Mouse (Mus musculus) retina, adult 2 months (tissue): Measurements from ENCODE around the gene Axin1.

Experiments
- DNase-seq: peaks from one replicate; pipeline ENCODE4 v3.0.0-alpha.2; 2012; ENCODE audit warnings: low read depth, low spot score

Gene Axin1

DNA sequence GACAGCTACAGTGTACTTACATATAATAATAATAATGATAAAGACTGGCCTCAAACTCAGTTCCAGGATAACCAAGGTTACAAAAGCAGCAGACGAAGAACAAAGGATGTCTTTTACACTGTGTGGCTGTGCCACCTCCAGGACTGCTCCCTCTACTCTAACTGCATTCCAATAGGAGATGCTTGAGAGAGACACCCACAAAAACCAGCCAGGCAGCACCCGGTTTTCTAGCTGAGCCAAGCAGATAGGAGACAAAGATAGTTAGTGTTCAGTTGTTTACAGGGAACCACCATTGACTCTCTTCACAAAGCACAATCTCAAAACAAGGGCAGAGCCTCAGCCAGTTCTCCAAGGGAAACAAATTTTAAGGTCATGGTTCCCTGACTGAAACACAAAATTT is 101.1 kb downstream of the Axin1 start:
- no peak for DNase-seq

DNA sequence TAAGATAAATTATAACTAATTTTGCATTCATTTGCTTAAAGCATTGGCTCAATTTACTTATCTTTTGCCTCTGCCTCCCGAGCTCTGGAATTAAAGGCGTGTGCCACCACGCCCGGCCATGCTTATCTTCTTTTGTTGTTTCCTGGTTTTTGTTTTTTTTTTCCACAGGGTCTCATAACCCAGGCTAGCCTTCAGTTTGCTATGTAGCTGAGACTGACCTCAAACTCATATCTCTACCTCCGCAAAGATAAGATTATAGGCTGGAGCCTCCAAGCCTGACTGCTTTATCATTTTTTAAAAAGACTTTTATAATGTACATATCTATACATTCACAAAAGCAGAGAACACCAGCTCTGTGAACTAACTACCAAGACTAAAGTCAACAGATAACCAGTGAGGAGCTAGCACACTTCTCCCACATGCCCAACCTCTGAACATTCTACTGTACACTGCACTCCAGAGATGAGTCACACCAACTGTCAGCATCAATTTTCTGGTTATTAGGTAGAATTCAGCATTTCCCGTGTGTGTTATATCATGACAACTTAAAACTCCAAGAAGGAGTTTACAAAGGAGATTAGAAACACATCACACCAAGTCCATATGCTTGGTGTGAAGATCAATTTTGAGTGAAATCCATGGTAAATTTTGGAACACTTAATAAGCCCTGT is 101.8 kb downstream of the Axin1 start:
- no peak for DNase-seq

DNA sequence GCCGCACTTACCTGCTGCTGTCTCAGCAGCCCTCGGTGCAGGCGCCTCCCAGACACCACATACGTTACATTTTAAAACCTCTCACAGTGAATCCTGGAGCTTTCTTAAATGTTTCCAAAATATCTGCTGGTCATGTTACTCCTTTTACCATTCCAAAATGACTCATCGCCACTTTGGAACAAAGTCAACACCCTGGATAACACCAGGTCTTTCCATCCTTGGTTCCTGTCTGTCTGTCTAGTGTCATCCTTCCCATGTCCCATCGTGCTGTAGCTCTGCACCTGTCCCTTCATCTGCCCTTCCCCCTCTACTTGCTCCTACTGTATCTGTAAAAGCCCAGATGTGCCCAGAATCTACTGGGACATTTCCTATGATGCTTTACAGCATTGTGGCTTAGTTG is 102.5 kb downstream of the Axin1 start:
- DNase-seq = no peak

DNA sequence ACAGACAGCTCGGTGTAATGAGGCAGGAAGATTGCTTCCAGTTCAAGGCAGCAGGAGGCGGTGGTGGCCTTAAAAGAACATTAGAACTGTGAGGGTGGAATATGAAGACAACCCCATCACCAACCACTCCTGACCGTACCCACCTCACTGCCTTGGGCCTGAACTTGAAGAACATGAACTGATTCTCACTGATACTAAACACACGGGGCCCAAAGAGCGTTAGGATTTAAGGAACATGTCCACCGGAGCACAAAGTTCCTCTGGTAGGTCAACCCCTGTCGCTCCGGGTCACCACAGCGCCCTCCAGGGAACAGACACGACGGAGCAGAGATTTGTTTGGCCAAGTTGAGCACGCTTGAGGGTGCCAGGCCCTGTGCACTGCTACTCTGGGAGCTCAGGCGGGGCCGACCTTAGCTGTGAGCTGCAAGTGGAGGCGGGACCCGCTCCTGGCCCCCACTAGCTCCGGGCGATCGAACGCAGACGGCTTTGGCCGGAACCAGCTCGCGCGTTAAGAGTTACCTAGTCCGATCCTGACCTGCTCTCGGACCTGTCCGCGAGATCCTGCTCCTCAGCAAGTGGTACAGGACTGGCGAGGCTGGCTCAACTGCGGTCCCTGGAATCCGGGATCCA is 105.1 kb downstream of the Axin1 start:
- peak; percentile 38 for DNase-seq

DNA sequence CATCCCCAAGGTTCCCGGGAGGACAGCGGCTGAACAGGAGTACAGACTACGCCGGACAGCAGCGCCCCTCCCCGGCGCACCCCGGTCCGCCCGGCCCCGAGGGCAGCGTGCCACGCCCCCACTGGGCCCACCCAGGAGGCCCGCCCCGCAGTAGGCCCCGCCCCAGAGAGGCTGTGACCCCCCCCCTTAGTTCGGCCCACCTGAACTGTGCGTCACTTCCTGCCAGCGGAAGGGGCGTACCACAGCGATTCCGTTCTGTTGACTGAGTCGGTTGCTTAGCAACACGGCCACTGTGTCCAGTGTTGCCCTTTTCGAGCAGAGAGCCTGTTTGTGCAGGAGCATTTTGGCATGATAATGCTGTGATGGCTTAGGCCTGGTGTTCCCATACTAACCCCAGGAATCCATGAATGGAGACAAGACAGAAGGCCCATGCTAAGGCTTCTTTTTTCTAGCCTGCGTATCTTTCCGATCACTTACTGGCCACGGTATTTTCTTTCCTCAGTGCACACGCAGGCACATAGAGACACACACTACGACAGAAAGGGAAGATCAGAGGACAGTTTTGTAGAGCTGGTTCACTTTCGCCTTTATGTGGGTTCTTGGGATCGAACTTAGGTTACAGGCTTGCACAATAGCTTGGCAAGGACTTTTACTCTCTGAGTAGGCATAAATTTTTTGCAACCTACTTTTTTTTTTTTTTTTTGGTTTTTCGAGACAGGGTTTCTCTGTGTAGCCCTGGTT is 105.8 kb downstream of the Axin1 start, which contains the start of gene Fam234a:
Fam234a (minus strand) TSS at position 142 of the 741 bp plus-strand sequence.
- peak; percentile 94 for DNase-seq
